Mouse (Mus musculus) hindlimb bud, embryonic 11.5 days (tissue): ENCODE results near the gene Dbn1.

Source experiments
- DNase-seq: peaks from one replicate; pipeline ENCODE4 v3.0.0-alpha.2; 2012; ENCODE audit warnings: low read depth, low spot score; ENCODE audit errors: extremely low spot score

Gene Dbn1

GRCm38 (mm10) chr13:55479008-55479407 lies 8.9 kb downstream of the Dbn1 start:
- no peak for DNase-seq

DNA sequence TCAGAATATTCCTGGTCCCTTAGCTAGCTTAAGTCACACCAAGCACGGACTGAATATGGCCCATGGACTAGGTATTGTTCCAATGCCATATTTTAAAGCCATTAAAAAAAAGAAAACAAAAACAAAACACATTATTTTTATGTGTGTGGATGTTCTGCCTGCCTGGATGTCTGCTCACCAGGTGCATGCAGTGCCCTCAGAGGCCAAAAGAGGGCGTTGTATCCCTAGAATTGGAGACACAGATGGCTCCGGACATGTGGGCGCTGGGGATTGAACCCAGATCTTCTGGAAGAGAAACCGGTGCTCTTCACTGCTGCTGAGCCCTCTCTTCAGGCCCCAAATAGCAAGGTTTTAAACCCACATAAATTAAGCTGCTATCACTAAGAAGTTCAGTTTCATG lies 9.9 kb downstream of the Dbn1 start:
- no peak for DNase-seq

DNA sequence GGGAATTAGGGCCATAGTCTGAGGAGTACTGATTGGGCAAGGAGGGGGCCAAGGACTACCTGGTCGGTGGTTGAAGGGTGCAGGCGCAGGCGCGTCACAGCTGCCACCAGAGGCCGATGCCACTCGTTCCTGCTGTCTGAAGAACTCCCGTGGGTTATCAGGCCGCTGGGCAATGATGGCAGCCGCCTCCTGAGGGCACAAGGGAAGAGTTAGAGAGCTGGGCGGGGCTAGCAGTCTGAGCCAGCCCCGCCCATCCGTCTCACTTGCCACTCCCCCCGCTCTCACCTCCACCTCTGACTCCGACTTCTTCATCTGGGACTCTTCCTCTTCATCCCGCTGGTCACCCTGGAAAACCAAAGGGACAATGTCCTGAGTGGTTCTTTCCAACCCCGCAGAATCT lies 10.4 kb downstream of the Dbn1 start:
- DNase-seq, result no peak

DNA sequence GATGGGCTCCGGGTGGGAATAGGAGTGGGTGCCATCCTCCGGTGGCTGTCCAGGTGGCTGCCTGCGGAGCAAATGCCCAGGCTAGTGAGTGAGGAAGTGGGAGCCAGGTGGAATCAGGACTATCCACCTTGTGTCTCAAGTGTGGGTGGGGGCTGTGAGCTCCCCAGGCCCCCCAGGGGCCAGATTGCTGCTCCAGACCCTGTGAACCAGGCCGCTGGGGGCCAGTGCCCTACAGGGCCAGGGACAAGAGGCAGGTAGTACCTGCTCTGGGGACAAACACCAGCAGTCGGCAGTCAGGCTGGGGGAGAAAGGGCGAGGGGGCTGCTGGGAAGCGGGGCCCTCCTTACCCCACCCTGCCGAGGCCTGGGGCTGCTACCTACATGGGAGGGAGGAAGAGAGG lies 11.7 kb downstream of the Dbn1 start:
- DNase-seq, result no peak

DNA sequence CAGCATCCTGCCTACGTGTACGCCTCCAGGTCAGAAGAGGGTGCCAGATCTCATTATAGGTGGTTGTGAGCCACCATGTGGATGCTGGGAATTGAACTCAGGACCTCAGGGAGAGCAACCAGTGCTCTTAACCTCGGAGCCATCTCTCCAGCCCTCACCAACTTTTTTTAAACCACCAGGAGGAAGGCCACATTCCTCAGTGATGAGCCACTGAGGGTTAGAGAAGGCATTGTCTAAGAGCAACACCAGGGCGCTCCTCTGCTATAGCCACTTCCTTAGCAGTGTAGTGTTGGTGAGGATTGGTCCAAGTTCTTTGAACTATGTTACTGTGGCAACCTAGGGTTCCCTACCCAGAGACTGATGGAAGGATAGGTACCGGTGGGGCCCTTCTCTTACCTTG lies 12.2 kb downstream of the Dbn1 start:
- no peak for DNase-seq

GRCm38 (mm10) chr13:55474621-55475069 lies 13.3 kb downstream of the Dbn1 start:
- DNase-seq, result no peak

DNA sequence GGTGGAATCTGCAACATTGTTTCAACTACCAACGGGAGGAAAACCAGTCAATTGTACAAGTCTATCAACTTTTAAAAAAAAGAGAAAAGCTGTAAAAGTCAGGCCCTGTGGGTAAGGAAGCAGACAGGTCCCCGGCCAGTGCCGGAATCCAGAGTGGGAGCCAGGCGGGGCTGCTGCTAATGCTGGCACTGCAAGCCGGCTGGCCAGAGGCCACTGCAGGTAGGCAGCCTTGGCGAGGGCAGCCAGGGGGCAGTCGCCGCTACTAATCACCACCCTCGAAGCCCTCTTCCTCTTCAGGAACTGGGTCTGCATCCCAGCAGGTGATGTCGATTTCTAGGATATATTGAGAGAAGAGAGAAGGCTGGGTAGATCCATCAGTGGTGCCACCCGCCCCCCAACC lies 13.9 kb downstream of the Dbn1 start:
- no peak for DNase-seq

DNA sequence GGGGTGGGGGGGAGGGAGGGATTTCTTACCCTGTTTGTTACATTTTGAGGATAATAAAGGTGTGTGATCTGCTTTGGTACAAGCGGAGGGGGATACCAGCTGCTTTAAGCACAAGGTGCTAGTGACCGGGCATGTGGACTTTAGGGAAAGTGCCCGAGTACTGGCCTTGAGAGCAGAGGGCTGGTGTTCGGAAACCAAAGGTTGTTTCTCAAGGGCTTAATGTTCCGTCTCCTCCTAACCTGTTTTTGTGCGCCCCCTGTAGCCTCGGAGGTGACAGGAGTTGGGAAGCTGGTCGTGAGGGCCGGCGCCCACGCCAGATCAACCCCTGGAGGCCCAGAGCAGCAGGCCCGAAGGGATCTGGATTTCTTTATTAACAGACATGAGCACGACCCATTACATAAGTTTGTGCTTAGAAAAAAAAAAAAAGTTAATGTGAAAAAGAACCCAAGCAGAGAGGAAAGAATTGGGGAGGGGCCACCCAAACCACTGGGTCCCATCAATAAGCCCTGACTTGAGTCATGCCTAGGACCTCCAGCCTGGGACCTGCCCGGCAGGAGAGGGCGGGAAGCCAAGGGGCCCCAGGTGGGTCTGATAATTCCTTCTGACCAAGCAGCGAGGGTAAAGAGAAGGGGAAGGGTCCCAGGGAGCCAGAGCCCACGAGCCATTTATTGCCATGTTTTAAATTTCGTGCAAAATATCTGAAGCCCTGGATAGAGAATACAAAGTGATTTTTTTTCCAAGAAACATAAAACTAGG lies 14.7 kb downstream of the Dbn1 start:
- no peak for DNase-seq

GRCm38 (mm10) chr13:55472132-55473022 lies 15.5 kb downstream of the Dbn1 start:
- no peak for DNase-seq

DNA sequence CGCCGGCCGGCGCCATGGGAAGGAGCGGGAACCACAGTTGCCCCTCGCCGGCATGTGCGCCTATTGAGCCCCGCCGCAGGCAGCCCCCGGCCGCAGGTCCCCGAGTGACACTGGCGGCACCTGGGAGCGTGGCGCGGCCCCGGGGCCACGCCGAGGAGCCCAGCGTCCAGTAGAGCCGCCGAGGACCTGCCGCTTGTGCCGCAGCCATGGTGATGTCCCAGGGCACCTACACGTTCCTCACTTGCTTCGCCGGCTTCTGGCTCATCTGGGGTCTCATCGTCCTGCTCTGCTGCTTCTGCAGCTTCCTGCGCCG lies 16.1 kb downstream of the Dbn1 start:
- no peak for DNase-seq

DNA sequence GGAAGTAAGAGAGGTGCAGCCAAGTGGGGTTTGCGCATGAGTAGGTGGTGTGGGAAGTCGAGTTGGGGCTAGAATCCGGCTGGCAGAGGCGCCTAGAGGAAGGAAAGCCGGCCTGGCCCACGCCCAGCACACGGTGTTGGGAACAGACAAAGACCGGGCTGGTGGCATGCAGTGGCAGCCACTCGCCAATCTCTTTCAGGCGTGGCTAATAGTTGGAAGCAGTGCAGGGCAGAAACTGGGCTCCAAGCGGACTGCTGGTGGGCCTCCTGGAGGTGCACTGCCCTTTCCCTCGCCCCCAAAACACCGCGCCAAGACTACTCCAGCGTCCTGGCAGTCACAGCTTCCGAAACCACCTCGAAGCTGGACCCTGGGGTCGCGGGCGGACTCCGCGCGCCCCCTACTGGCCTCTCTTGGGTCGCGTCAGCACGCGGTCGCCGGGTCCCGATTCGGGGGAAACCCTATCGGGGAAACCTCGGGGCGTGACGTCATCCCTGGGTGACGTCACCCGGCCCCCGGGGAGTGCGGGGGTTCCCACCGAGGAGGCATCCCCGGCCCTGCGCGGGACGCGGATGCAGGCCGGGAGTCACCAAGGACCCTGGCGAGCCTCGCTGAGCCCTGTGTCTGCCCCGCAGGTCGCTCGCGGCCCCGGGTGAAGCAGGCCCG lies 16.6 kb downstream of the Dbn1 start:
- no peak for DNase-seq

GRCm38 (mm10) chr13:55470372-55470771 lies 17.5 kb downstream of the Dbn1 start:
- DNase-seq, result no peak

- DNase-seq, result no peak
Measured at GRCm38 (mm10) chr13:55468851-55469560, 18.9 kb downstream of the Dbn1 start.

DNA sequence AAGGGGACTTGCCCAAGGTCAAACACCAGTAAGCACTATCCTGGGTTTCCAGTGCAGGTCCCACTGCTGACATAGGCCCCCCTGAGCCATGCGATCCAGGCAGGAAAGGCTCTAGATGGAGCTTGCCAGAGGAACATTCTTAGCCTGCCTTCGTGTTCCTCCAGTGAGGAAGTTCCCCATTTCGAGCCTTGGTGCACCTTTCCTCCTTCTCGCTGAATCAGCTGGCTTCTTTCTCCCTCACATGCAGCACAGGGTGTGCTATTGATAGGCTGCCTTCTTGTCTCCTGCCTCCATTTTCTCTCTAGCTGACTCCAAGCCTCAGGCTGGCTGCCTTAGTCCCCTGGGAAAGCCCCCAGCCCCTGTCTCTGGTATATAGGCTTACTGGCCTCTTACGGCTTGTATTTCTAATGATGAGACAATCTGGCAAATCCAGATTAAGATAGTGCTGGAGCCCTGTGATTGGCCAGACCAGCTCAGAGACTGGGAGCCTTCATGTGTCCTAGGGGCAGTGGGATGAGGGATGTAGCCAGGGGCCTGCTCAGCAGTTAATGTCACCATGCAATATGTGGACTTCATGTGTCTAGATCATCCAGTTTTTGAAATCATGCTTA lies 22.0 kb downstream of the Dbn1 start:
- DNase-seq, result no peak

- DNase-seq, result no peak
Measured at GRCm38 (mm10) chr13:55465184-55465583, 22.7 kb downstream of the Dbn1 start.

DNA sequence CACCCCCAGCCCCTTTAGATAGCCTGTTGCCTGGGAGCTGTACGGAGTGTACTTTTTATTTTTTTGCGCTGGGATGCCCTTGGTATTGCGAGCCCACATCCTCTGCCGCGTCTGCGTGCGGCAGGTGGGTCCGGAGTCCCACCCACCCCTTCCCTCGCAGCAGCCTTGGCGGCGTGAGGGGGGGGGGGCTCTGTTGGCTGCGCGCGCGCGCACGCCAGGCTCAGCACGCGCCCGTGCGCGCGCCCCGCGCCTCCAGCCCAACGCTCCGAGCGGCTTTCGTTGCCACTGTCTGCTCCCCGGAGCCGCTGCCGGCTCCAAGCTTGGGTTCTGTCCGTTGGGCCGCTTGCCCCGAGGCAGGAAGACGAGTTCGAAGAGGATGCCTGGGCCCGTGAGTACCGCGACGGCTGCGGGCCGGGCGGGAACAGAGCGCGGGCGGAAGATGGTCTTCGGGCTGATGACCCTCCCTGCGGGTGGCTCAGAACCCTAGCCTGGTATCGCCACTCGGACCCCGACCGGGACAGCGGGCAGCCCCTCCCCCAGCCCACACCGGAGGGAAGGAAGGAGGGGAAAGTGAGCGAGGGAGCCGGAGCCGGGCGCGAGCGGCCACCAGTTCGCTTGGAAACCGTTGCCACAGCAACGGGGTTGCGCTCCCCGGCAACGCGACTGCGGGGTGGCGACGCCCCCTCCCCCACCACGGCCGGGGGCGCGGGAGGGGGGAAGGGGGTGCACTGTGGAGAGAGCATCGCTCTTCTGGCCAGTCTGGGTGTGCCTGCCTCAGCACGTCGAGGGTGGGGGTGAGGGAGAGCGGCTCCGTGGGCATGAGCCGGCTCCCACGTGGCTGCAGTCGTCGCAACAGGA lies 23.7 kb downstream of the Dbn1 start, which contains the start of gene Prr7:
Prr7 (plus strand) TSS at position 241 of the 858 bp plus-strand sequence.
- DNase-seq, result no peak

- no peak for DNase-seq
Measured at GRCm38 (mm10) chr13:55463399-55464026, 24.4 kb downstream of the Dbn1 start.

DNA sequence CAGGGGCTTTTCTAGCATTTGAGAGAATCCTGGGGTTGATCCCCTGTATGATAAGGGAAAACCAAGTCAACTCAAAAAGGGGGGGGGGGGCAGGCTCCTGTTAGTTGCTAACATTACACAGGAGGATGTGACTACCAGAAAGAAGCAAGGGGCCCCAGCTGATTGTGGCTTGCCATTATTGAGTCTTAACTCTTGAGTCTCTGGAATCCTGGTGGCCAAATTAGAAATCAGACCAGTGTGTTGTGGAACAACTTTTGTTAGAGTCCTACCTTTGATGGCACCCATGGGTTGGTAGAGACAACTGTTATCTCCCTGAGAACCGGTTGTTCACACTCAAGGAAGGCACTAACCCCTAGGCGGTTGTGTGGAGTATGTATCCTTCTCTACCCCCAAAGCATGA lies 24.9 kb downstream of the Dbn1 start:
- no peak for DNase-seq
